Mouse (Mus musculus): ENCODE data around the gene Fgf12. TPM values are rescaled to one million over a fixed set of nuclear protein-coding genes. Genes with fewer than 3 reads are reported as not detected.

Fgf12 gene
- polyA plus RNA-seq, 1 experiment from 2014 or later = 2.9 TPM

GRCm38 (mm10) chr16:28402701-28403100, 350.2 kb downstream of the Fgf12 start:
- no peak overlapping the region for H3K4me2 ChIP-seq (ENCODE audit: low read length)
- H3K9me3 ChIP-seq (replicated peaks; ENCODE audit: low read length) = no peaks in the 10 kb centered on the region
- ATAC-seq (replicated peaks; ENCODE audit: low FRiP score, low read depth) (no peak), DNase-seq (ENCODE audit: low spot score) (no peak)
- H3K9ac ChIP-seq (ENCODE audit: low read depth, low read length) = no peak overlapping the region
- H3K4me1 ChIP-seq (replicated peaks; ENCODE audit: insufficient read depth, low read length) = no peaks in the 10 kb centered on the region
- 63% methylated on average over 4 of the region's 4 CpGs for WGBS
- no peaks in the 10 kb centered on the region for H3K27me3 ChIP-seq (ENCODE audit: insufficient read depth, low read length)
- TF ChIP-seq CTCF (IDR thresholded peaks at IDR 0.05; ENCODE audit: low read depth) = no peak
- H3K27ac ChIP-seq = no peak overlapping the region
- H3K36me3 ChIP-seq (ENCODE audit: insufficient read depth, low read length) = no peaks in the 10 kb centered on the region
- H3K4me3 ChIP-seq (replicated peaks; ENCODE audit: low read depth, low read length) = no peak overlapping the region

DNA sequence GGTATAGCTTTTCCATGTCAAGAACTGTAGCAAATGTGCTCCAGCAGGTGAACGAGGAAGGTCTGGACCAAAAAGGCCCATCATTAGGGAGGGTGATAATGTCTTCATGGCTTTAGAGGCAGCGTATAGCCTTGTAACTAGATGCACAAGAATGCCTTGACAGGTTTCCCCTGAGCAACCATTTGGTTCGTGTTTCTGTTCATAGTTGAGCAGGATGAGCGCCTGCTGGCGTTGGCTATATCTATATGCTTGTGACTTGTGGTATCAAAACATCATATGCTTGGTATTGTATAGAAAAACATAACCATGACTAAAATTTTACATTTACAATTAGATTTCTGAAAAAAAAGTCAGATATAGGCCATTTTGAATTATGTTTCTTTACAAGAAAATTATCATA, 361.6 kb downstream of the Fgf12 start:
- Histone ChIP-seq H3K9ac (ENCODE audit: low read depth, low read length) (no peak overlapping the region), H3K27ac (no peak overlapping the region), H3K4me1 (replicated peaks; ENCODE audit: insufficient read depth, low read length) (no peaks in the 10 kb centered on the region), H3K4me3 (replicated peaks; ENCODE audit: low read depth, low read length) (no peak overlapping the region), H3K36me3 (ENCODE audit: insufficient read depth, low read length) (no peaks in the 10 kb centered on the region), H3K27me3 (ENCODE audit: insufficient read depth, low read length) (no peaks in the 10 kb centered on the region), H3K9me3 (replicated peaks; ENCODE audit: low read length) (no peaks in the 10 kb centered on the region), H3K4me2 (ENCODE audit: low read length) (no peak overlapping the region)
- 83% methylated on average over 5 of the region's 5 CpGs for WGBS
- ATAC-seq (replicated peaks; ENCODE audit: low FRiP score, low read depth) (no peak), DNase-seq (ENCODE audit: low spot score) (no peak)
- no peak for TF ChIP-seq CTCF (IDR thresholded peaks at IDR 0.05; ENCODE audit: low read depth)

DNA sequence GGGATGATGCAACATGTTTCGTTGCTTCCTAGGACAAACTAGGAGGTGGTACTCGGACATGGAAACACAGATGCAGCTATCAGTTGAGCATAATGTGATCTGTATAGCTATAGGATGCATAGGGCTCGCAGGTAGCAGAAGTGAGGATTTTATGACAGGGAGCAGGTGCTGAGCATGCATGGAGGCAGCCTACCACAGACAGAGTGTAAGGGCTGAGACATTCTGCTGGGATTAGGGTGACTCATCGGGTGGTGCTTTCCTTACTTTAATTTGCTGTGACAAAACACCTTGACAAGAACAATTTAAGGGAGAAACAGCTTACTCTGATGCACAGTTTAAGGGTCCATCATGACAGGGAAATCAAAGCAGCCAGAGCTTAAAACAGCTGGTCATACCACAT, 363.8 kb downstream of the Fgf12 start:
- no peaks in the 10 kb centered on the region for H3K27me3 ChIP-seq (ENCODE audit: insufficient read depth, low read length)
- H3K36me3 ChIP-seq (ENCODE audit: insufficient read depth, low read length) = no peaks in the 10 kb centered on the region
- no peak overlapping the region for H3K4me3 ChIP-seq (replicated peaks; ENCODE audit: low read depth, low read length)
- no peaks in the 10 kb centered on the region for H3K9me3 ChIP-seq (replicated peaks; ENCODE audit: low read length)
- no peak overlapping the region for H3K4me2 ChIP-seq (ENCODE audit: low read length)
- no peak overlapping the region for H3K27ac ChIP-seq
- TF ChIP-seq CTCF (IDR thresholded peaks at IDR 0.05; ENCODE audit: low read depth) = no peak
- no peaks in the 10 kb centered on the region for H3K4me1 ChIP-seq (replicated peaks; ENCODE audit: insufficient read depth, low read length)
- H3K9ac ChIP-seq (ENCODE audit: low read depth, low read length) = no peak overlapping the region
- no peak for ATAC-seq (replicated peaks; ENCODE audit: low FRiP score, low read depth)
- WGBS = 78% methylated on average over 4 of the region's 4 CpGs
- DNase-seq (ENCODE audit: low spot score) = no peak

GRCm38 (mm10) chr16:28374790-28375189, 378.1 kb downstream of the Fgf12 start:
- no peak for TF ChIP-seq CTCF (IDR thresholded peaks at IDR 0.05; ENCODE audit: low read depth)
- Histone ChIP-seq H3K4me3 (replicated peaks; ENCODE audit: low read depth, low read length) (no peak overlapping the region), H3K9ac (ENCODE audit: low read depth, low read length) (no peak overlapping the region), H3K4me2 (ENCODE audit: low read length) (no peak overlapping the region), H3K27ac (no peak overlapping the region), H3K27me3 (ENCODE audit: insufficient read depth, low read length) (no peaks in the 10 kb centered on the region), H3K9me3 (replicated peaks; ENCODE audit: low read length) (no peaks in the 10 kb centered on the region), H3K36me3 (ENCODE audit: insufficient read depth, low read length) (no peaks in the 10 kb centered on the region), H3K4me1 (replicated peaks; ENCODE audit: insufficient read depth, low read length) (no peaks in the 10 kb centered on the region)
- 77% methylated on average over 2 of the region's 2 CpGs for WGBS
- DNase-seq (ENCODE audit: low spot score) (no peak), ATAC-seq (replicated peaks; ENCODE audit: low FRiP score, low read depth) (no peak)

GRCm38 (mm10) chr16:28373311-28373710, 379.6 kb downstream of the Fgf12 start:
- Histone ChIP-seq H3K9ac (ENCODE audit: low read depth, low read length) (no peak overlapping the region), H3K4me3 (replicated peaks; ENCODE audit: low read depth, low read length) (no peak overlapping the region), H3K4me2 (ENCODE audit: low read length) (no peak overlapping the region), H3K27me3 (ENCODE audit: insufficient read depth, low read length) (no peaks in the 10 kb centered on the region), H3K9me3 (replicated peaks; ENCODE audit: low read length) (no peaks in the 10 kb centered on the region), H3K4me1 (replicated peaks; ENCODE audit: insufficient read depth, low read length) (no peaks in the 10 kb centered on the region), H3K27ac (no peak overlapping the region), H3K36me3 (ENCODE audit: insufficient read depth, low read length) (no peaks in the 10 kb centered on the region)
- TF ChIP-seq CTCF (IDR thresholded peaks at IDR 0.05; ENCODE audit: low read depth) = no peak
- DNase-seq (ENCODE audit: low spot score) (no peak), ATAC-seq (replicated peaks; ENCODE audit: low FRiP score, low read depth) (no peak)

DNA sequence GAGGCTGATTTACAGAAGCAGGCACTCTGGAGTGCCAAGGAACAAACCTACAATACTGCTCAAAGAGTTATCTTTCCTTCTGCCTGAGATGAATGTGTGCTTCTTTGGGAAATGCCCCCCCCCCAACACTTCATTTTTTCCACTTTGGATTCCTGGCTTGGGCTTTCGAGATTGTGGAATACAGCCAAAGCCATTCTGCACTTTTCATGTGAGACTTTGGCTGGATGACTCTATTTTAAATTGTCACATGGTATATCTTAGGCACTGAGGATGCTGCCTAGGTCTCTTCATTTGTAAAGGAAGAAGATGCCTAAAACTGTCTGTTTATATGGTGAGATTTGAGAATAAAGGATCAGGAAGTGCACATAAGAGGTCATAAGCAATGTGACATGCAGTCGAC, 402.2 kb downstream of the Fgf12 start:
- H3K4me3 ChIP-seq (replicated peaks; ENCODE audit: low read depth, low read length) = no peak overlapping the region
- 44% methylated on average over 2 of the region's 2 CpGs for WGBS
- no peaks in the 10 kb centered on the region for H3K27me3 ChIP-seq (ENCODE audit: insufficient read depth, low read length)
- no peak for TF ChIP-seq CTCF (IDR thresholded peaks at IDR 0.05; ENCODE audit: low read depth)
- no peaks in the 10 kb centered on the region for H3K9me3 ChIP-seq (replicated peaks; ENCODE audit: low read length)
- no peak for DNase-seq (ENCODE audit: low spot score)
- H3K9ac ChIP-seq (ENCODE audit: low read depth, low read length) = no peak overlapping the region
- no peaks in the 10 kb centered on the region for H3K36me3 ChIP-seq (ENCODE audit: insufficient read depth, low read length)
- H3K4me2 ChIP-seq (ENCODE audit: low read length) = no peak overlapping the region
- no peak for ATAC-seq (replicated peaks; ENCODE audit: low FRiP score, low read depth)
- H3K4me1 ChIP-seq (replicated peaks; ENCODE audit: insufficient read depth, low read length) = no peaks in the 10 kb centered on the region
- no peak overlapping the region for H3K27ac ChIP-seq

GRCm38 (mm10) chr16:28345323-28345722, 407.5 kb downstream of the Fgf12 start:
- Histone ChIP-seq H3K27me3 (ENCODE audit: insufficient read depth, low read length) (no peaks in the 10 kb centered on the region), H3K9ac (ENCODE audit: low read depth, low read length) (no peak overlapping the region), H3K36me3 (ENCODE audit: insufficient read depth, low read length) (no peaks in the 10 kb centered on the region), H3K9me3 (replicated peaks; ENCODE audit: low read length) (no peaks in the 10 kb centered on the region), H3K27ac (no peak overlapping the region), H3K4me2 (ENCODE audit: low read length) (no peak overlapping the region), H3K4me3 (replicated peaks; ENCODE audit: low read depth, low read length) (no peak overlapping the region), H3K4me1 (replicated peaks; ENCODE audit: insufficient read depth, low read length) (no peaks in the 10 kb centered on the region)
- 25% methylated on average over 6 of the region's 6 CpGs for WGBS
- no peak for TF ChIP-seq CTCF (IDR thresholded peaks at IDR 0.05; ENCODE audit: low read depth)
- DNase-seq (ENCODE audit: low spot score) (peak; percentile 42), ATAC-seq (replicated peaks; ENCODE audit: low FRiP score, low read depth) (no peak)
